Mouse (Mus musculus) heart, postnatal 0 days (tissue): ENCODE measurements around the gene Cfap298.

ENCODE experiments used
- CTCF ChIP-seq: IDR thresholded peaks from 2 replicates; pipeline ENCODE4 v1.5.1; 2016; ENCODE audit warnings: antibody characterized with exemption, control low read depth, low read depth
- EP300 ChIP-seq: IDR thresholded peaks from 2 replicates; pipeline ENCODE4 v1.6.1; 2016; ENCODE audit warnings: antibody characterized with exemption, low read depth

GRCm38 (mm10) chr16:90899498-90899897 lies 35.4 kb downstream of the Cfap298 start:
- no peak for TF ChIP-seq CTCF
- no peak for TF ChIP-seq EP300
